Comparison of ENCODE assay signal across 8 mouse cellular contexts in genomic region chr2:155592137-155592853, GRCm38 (mm10). TPM values are rescaled to one million over a fixed set of nuclear protein-coding genes. Genes with fewer than 3 reads are reported as not detected.
DNase-seq lines count a peak whose midpoint lies in the region; ATAC-seq lines count a peak whose summit lies in the region.

Gss (minus strand) TSS chr2:155592810.

- peak within 1 kb of the TSS; percentile 72 for H3K9ac ChIP-seq in hindbrain, embryonic 16.5 days (ENCODE audit: low read depth, low read length)

- peaks cover 14% of the 10 kb centered on the region for H3K4me1 ChIP-seq in hindbrain, embryonic 16.5 days (ENCODE audit: control insufficient read depth, insufficient read depth, low read depth, low read length)

- no peaks in the 10 kb centered on the region for H3K9me3 ChIP-seq in hindbrain, embryonic 16.5 days (ENCODE audit: control insufficient read depth, low read length)

- WGBS in hindbrain, embryonic 16.5 days: under 1% methylated on average over 53 of the region's 53 CpGs
- WGBS in macrophage (ENCODE audit: missing documents): under 1% methylated on average over 53 of the region's 53 CpGs

- peak within 1 kb of the TSS; percentile 90 for H3K4me2 ChIP-seq in hindbrain, embryonic 16.5 days (ENCODE audit: low read length)

- peak within 1 kb of the TSS; percentile 76 for H3K27ac ChIP-seq in hindbrain, embryonic 16.5 days (ENCODE audit: low read depth, low read length)
- H3K27ac ChIP-seq in macrophage: peak within 1 kb of the TSS; percentile 55

- H3K27me3 ChIP-seq in hindbrain, embryonic 16.5 days (replicated peaks; ENCODE audit: control insufficient read depth, insufficient read depth, low read length): no peaks in the 10 kb centered on the region; the same call in 1 of the 2 replicates

- DNase-seq in WW6 (ENCODE audit: low read depth, low spot score): peak; percentile 89
- peak; percentile 100 for DNase-seq in cerebellum, postnatal 4 days (ENCODE audit: low spot score in 2 of 2)
- DNase-seq in gastrocnemius, adult 18-20 months (ENCODE audit: low spot score): peak; percentile 99
- peak; percentile 98 to 100 for DNase-seq in left cerebral cortex, adult 18-20 months (ENCODE audit: low spot score in 2 of 2)
- DNase-seq in right cerebral cortex, adult 18-20 months: peak; percentile 97
- DNase-seq in urinary bladder, postnatal 10 days (ENCODE audit: low spot score): peak; percentile 99

- peak; percentile 95 for ATAC-seq in hindbrain, embryonic 16.5 days

- H3K79me2 ChIP-seq in macrophage (ENCODE audit: inconsistent target): no peaks in the 10 kb centered on the region

- H3K36me3 ChIP-seq in hindbrain, embryonic 16.5 days (ENCODE audit: control insufficient read depth, insufficient read depth, low read length): no peaks in the 10 kb centered on the region
- no peaks in the 10 kb centered on the region for H3K36me3 ChIP-seq in macrophage (ENCODE audit: inconsistent target)

- peak within 1 kb of the TSS; percentile 51 for H3K4me3 ChIP-seq in hindbrain, embryonic 16.5 days (ENCODE audit: low read length)
- peak within 1 kb of the TSS; percentile 80 for H3K4me3 ChIP-seq in macrophage (ENCODE audit: inconsistent target)

RNA-seq across cellular contexts. Expression of gene Gss, which starts in this region (rescaled TPM):
- total RNA-seq in gastrocnemius, adult 18-20 months (2021): 1 to 10 TPM; 5.2 to 6.2 TPM
- polyA plus RNA-seq in hindbrain, embryonic 16.5 days (2015; fragmentation: Nextera tagmentation; extraction: Ambion mirVana): 15.7 and 17.5 TPM in 2 replicates
- 10 to 100 TPM; 13.1 to 14.0 TPM for total RNA-seq in left cerebral cortex, adult 18-20 months (2021)
- 10 to 100 TPM in 18 of 26 experiments, 1 to 10 TPM in 8; 4.7 to 43.5 (median 15.6) TPM for total RNA-seq in macrophage (2018; cell fraction: chromatin; rRNA removed)
- total RNA-seq in macrophage (2018; cell fraction: cytosol; rRNA removed): 10 to 100 TPM in 25 of 26 experiments, 1 to 10 TPM in 1; 10.0 to 16.7 (median 14.0) TPM
- total RNA-seq in macrophage (2018; cell fraction: nucleus; rRNA removed): 10 to 100 TPM in 16 of 26 experiments, 1 to 10 TPM in 10; 4.8 to 17.8 (median 10.5) TPM
- polyA plus RNA-seq in macrophage (2018): 13.3 to 14.6 TPM (median 14.0 TPM) in 3 replicates

Comparison
In these comparisons a context has a peak if more than half of its experiments do, and no peak if none do; other contexts are left out.
1. Peak in every context shown above with its lines: DNase-seq, ATAC-seq, H3K4me3 ChIP-seq and H3K27ac ChIP-seq.